ENCODE assay signal across 12 mouse cellular contexts in the genomic region with DNA sequence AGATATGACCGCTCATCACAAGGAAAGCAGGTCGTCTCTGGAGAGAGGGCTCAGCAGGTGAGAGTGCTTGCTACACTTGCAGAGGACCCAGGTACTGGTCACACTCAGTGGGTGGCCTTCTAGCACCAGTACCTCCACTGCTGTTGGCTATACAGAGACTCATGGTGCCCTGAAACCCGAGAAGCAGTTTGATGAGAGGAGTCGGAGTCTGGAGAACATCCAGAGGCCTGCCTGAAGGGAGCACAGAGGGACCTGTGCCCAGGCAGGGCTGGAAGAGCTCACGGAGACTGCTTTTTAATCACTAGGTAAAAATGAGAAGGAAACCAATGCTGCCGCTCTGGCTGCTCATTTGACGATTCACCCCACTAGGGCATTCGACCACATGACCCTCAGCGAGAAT.
DNase-seq lines count a peak whose midpoint lies in the region.
"Had no signal": no experiment of that assay in that cellular context is flagged by ENCODE, and none has a peak within 500 bp of the region (broad histone marks: within the 10 kb centered on the region; RNA-seq: fewer than 3 reads in every experiment).

No protein-coding gene starts in this region.

- peak; percentile 27 for DNase-seq in cerebellum, adult 9-10 months
- no peak for DNase-seq in cerebellum, postnatal 4 days (ENCODE audit: low spot score in 2 of 2)
- DNase-seq in heart, adult 11 months: peak; percentile 73
- no peak for DNase-seq in heart, adult 8-10 months (ENCODE audit: low spot score)
- peak; percentile 16 for DNase-seq in forelimb bud, embryonic 11.5 days (ENCODE audit: low read depth, low spot score)
- no peak for DNase-seq in left cerebral cortex, adult 18-20 months (ENCODE audit: low spot score in 2 of 2)
- DNase-seq in left cerebral cortex, adult 8-10 months (ENCODE audit: low spot score in 2 of 2): no peak
- DNase-seq: adrenal gland, postnatal 10 days; cerebellum, adult 8-10 months; cerebellum, postnatal 36 days; forebrain, postnatal 0 days; heart, adult 2 months had no signal

Comparison
In these comparisons a context has a peak if more than half of its experiments do, and no peak if none do; other contexts are left out.
1. DNase-seq: peak in cerebellum, adult 9-10 months (single experiment), heart, adult 11 months (single experiment) and forelimb bud, embryonic 11.5 days (single experiment); none in cerebellum, postnatal 4 days (0 of 2), heart, adult 8-10 months (single experiment), left cerebral cortex, adult 18-20 months (0 of 2) and left cerebral cortex, adult 8-10 months (0 of 2).